Mouse (Mus musculus): Measurements from ENCODE around the gene Dgkz. TPM values are rescaled to one million over a fixed set of nuclear protein-coding genes. Genes with fewer than 3 reads are reported as not detected.

Gene Dgkz
- polyA plus RNA-seq, 1 experiment from 2014 or later = 18.6 TPM

DNA sequence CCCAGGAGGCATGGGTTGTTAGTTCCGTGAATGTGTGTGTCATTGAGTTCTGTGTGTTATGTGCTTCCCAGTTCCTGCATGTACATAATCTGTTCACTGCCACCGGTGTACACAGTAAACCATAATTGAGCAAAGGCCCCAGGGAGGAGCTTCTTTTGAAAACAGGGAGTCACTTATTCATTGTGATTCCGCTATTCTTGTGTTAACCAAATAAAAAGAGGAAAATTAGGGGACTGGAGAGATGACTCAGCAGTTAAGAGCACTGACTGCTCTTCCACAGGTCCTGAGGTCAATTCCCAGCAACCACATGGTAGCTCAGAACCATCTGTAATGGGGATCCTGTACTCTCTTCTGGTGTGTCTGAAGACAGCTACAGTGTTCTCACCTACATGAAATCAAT is 80.9 kb downstream of the Dgkz start:
- TF ChIP-seq CTCF (IDR thresholded peaks at IDR 0.05; ENCODE audit: low read depth) = no peak
- TF ChIP-seq EP300 (optimal IDR thresholded peaks at IDR 0.05) = no peak
- H3K4me1 ChIP-seq (replicated peaks; ENCODE audit: control insufficient read depth, insufficient read depth) = no peaks in the 10 kb centered on the region
- H3K4me3 ChIP-seq (ENCODE audit: low read depth, low read length) = no peak overlapping the region
- 0 out of 2 replicates have a peak, but pooled peaks cover 3% of the 10 kb centered on the region for H3K36me3 ChIP-seq (ENCODE audit: control insufficient read depth, insufficient read depth, low read length)
- ATAC-seq (ENCODE audit: low FRiP score, low TSS enrichment) (no peak), DNase-seq (ENCODE audit: low spot score) (no peak)
- no peak overlapping the region for H3K27ac ChIP-seq (replicated peaks)
- 72% methylated on average over 3 of the region's 3 CpGs for WGBS
- H3K9me3 ChIP-seq (ENCODE audit: control insufficient read depth, low read length) = no peaks in the 10 kb centered on the region
- no peak overlapping the region for H3K9ac ChIP-seq (ENCODE audit: low read length)
- H3K4me2 ChIP-seq (replicated peaks; ENCODE audit: low read depth) = no peak overlapping the region
- no peaks in the 10 kb centered on the region for H3K27me3 ChIP-seq (ENCODE audit: control insufficient read depth, insufficient read depth, low read length)

- Histone ChIP-seq H3K27ac (replicated peaks) (no peak overlapping the region), H3K4me1 (replicated peaks; ENCODE audit: control insufficient read depth, insufficient read depth) (no peaks in the 10 kb centered on the region), H3K4me3 (ENCODE audit: low read depth, low read length) (no peak overlapping the region), H3K9ac (ENCODE audit: low read length) (no peak overlapping the region), H3K36me3 (ENCODE audit: control insufficient read depth, insufficient read depth, low read length) (peaks cover 10% of the 10 kb centered on the region), H3K9me3 (ENCODE audit: control insufficient read depth, low read length) (no peaks in the 10 kb centered on the region), H3K4me2 (replicated peaks; ENCODE audit: low read depth) (no peak overlapping the region), H3K27me3 (ENCODE audit: control insufficient read depth, insufficient read depth, low read length) (no peaks in the 10 kb centered on the region)
- no peak for DNase-seq (ENCODE audit: low spot score)
- WGBS = 51% methylated on average over 4 of the region's 4 CpGs
- no peak for ATAC-seq (ENCODE audit: low FRiP score, low TSS enrichment)
- TF ChIP-seq EP300 (optimal IDR thresholded peaks at IDR 0.05) = no peak
- TF ChIP-seq CTCF (IDR thresholded peaks at IDR 0.05; ENCODE audit: low read depth) = no peak
Measured at GRCm38 (mm10) chr2:91884616-91885015, 91.0 kb downstream of the Dgkz start.

DNA sequence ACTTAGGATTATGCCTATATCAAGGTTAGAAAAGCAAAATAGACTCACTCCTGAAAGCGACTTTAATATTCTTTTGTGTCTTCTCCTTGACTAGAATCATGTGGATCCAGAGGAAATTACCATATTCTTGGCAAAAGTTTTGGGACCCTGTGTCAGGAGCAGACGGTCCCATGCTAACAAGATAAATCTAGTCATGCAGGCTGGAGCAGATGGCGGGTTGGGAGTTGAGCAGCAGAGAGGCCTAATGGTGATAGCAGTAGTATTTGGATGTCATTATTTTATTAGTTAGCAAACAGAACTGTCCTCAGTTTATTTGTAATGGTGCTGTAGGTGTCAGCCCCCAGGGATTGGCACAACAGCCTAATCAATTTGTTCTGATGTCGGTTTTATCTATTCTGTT is 91.7 kb downstream of the Dgkz start:
- TF ChIP-seq CTCF (IDR thresholded peaks at IDR 0.05; ENCODE audit: low read depth) (no peak), EP300 (optimal IDR thresholded peaks at IDR 0.05) (no peak)
- no peaks in the 10 kb centered on the region for H3K4me1 ChIP-seq (replicated peaks; ENCODE audit: control insufficient read depth, insufficient read depth)
- no peak overlapping the region for H3K27ac ChIP-seq (replicated peaks)
- no peaks in the 10 kb centered on the region for H3K9me3 ChIP-seq (ENCODE audit: control insufficient read depth, low read length)
- no peak overlapping the region for H3K4me2 ChIP-seq (replicated peaks; ENCODE audit: low read depth)
- H3K4me3 ChIP-seq (ENCODE audit: low read depth, low read length) = no peak overlapping the region
- 69% methylated on average over 4 of the region's 4 CpGs for WGBS
- H3K27me3 ChIP-seq (ENCODE audit: control insufficient read depth, insufficient read depth, low read length) = no peaks in the 10 kb centered on the region
- DNase-seq (ENCODE audit: low spot score) (no peak), ATAC-seq (ENCODE audit: low FRiP score, low TSS enrichment) (no peak)
- H3K36me3 ChIP-seq (ENCODE audit: control insufficient read depth, insufficient read depth, low read length) = peaks cover 10% of the 10 kb centered on the region
- H3K9ac ChIP-seq (ENCODE audit: low read length) = no peak overlapping the region

Small RNA genes lying within 50 kb of the gene (microRNA-seq; reads per million reads assigned to microRNA genes)
- gene Mir6999 = not detected

Other genes starting within 250 kb of the Dgkz start
- gene Ambra1, start 245.7 kb downstream of the Dgkz start, polyA plus RNA-seq (2015; fragmentation: Nextera tagmentation; extraction: Ambion mirVana) = 5.7 and 6.3 TPM in 2 replicates
- gene Chrm4, start 48.6 kb downstream of the Dgkz start, polyA plus RNA-seq (2015; fragmentation: Nextera tagmentation; extraction: Ambion mirVana) = 0.08 and 0.16 TPM in 2 replicates
- gene Mdk, start 43.6 kb downstream of the Dgkz start, polyA plus RNA-seq (2015; fragmentation: Nextera tagmentation; extraction: Ambion mirVana) = 157 and 170 TPM in 2 replicates
- gene Gm9821, start 30.2 kb downstream of the Dgkz start, polyA plus RNA-seq (2015; fragmentation: Nextera tagmentation; extraction: Ambion mirVana) = 0.13 and 0.15 TPM in 2 replicates
- 13.2 and 15.6 TPM in 2 replicates for gene Creb3l1, start 48.6 kb upstream of the Dgkz start, polyA plus RNA-seq (2015; fragmentation: Nextera tagmentation; extraction: Ambion mirVana)
- gene Phf21a, start 117.3 kb upstream of the Dgkz start, polyA plus RNA-seq (2015; fragmentation: Nextera tagmentation; extraction: Ambion mirVana) = 7.2 and 7.3 TPM in 2 replicates